51 mouse cellular contexts compared by ENCODE assay signal in genomic region chr5:89492560-89492959, GRCm38 (mm10). TPM values are rescaled to one million over a fixed set of nuclear protein-coding genes. Genes with fewer than 3 reads are reported as not detected.
"Had no signal": no experiment of that assay in that cellular context is flagged by ENCODE, and none has a peak within 500 bp of the region (broad histone marks: within the 10 kb centered on the region; RNA-seq: fewer than 3 reads in every experiment).

No protein-coding gene starts in this region.

- ATAC-seq: hindbrain, embryonic 16.5 days; hindbrain, postnatal 0 days; inflammation-experienced regulatory T-cells, adult 6 months; intestine, embryonic 15.5 days; intestine, embryonic 16.5 days; intestine, postnatal 0 days had no signal

- H3K9me3 ChIP-seq: heart, embryonic 10.5 days; heart, embryonic 12.5 days; heart, embryonic 13.5 days; heart, embryonic 15.5 days; hindbrain, embryonic 10.5 days; hindbrain, embryonic 12.5 days; hindbrain, embryonic 13.5 days; hindbrain, embryonic 15.5 days; intestine, embryonic 15.5 days; kidney, embryonic 15.5 days had no signal

- H3K4me1 ChIP-seq: heart, embryonic 10.5 days; heart, embryonic 12.5 days; heart, embryonic 13.5 days; heart, embryonic 15.5 days; hindbrain, embryonic 10.5 days; hindbrain, embryonic 12.5 days; hindbrain, embryonic 13.5 days; hindbrain, embryonic 15.5 days; intestine, embryonic 15.5 days; kidney, embryonic 15.5 days had no signal

- H3K36me3 ChIP-seq: heart, embryonic 10.5 days; heart, embryonic 12.5 days; heart, embryonic 13.5 days; heart, embryonic 15.5 days; hindbrain, embryonic 10.5 days; hindbrain, embryonic 12.5 days; hindbrain, embryonic 13.5 days; hindbrain, embryonic 15.5 days; intestine, embryonic 15.5 days; kidney, embryonic 15.5 days had no signal

- H3K9ac ChIP-seq: heart, embryonic 12.5 days; heart, embryonic 13.5 days; heart, embryonic 15.5 days; hindbrain, embryonic 12.5 days; hindbrain, embryonic 13.5 days; hindbrain, embryonic 14.5 days; hindbrain, embryonic 15.5 days; intestine, embryonic 15.5 days; kidney, embryonic 15.5 days had no signal

- H3K27me3 ChIP-seq: heart, embryonic 12.5 days; heart, embryonic 13.5 days; heart, embryonic 15.5 days; hindbrain, embryonic 12.5 days; hindbrain, embryonic 13.5 days; hindbrain, embryonic 15.5 days; intestine, embryonic 15.5 days; kidney, embryonic 15.5 days had no signal

- DNase-seq: heart, postnatal 10 days; heart, postnatal 14 days; heart, postnatal 36 days; heart, postnatal 4 days; kidney, adult 11 months; kidney, adult 18-20 months; kidney, adult 2 months; kidney, adult 8-10 months; kidney, adult 9 months; kidney, postnatal 10 days; kidney, postnatal 14 days; kidney, postnatal 25 days; kidney, postnatal 36 days; kidney, postnatal 4 days; layer of hippocampus, adult 9-11 months; layer of hippocampus, postnatal 36 days had no signal

- H3K4me3 ChIP-seq: heart, embryonic 10.5 days; heart, embryonic 12.5 days; heart, embryonic 13.5 days; heart, embryonic 15.5 days; hindbrain, embryonic 10.5 days; hindbrain, embryonic 12.5 days; hindbrain, embryonic 13.5 days; hindbrain, embryonic 15.5 days; intestine, embryonic 15.5 days; kidney, embryonic 15.5 days; layer of hippocampus, adult 2 months had no signal

- H3K4me2 ChIP-seq: heart, embryonic 11.5 days; heart, embryonic 12.5 days; heart, embryonic 13.5 days; heart, embryonic 15.5 days; hindbrain, embryonic 12.5 days; hindbrain, embryonic 13.5 days; hindbrain, embryonic 14.5 days; hindbrain, embryonic 15.5 days; intestine, embryonic 15.5 days; kidney, embryonic 15.5 days had no signal

- H3K27ac ChIP-seq: heart, embryonic 10.5 days; heart, embryonic 13.5 days; heart, embryonic 15.5 days; hindbrain, embryonic 10.5 days; hindbrain, embryonic 12.5 days; hindbrain, embryonic 13.5 days; hindbrain, embryonic 14.5 days; hindbrain, embryonic 15.5 days; hindbrain, postnatal 0 days; intestine, embryonic 15.5 days; kidney, embryonic 15.5 days; kidney, postnatal 0 days; layer of hippocampus, adult 2 months had no signal

RNA-seq across cellular contexts. Expression of gene Npffr2, which starts 34.7 kb away (rescaled TPM):
- total RNA-seq: heart, adult 8-10 months; heart, postnatal 10 days; heart, postnatal 14 days; heart, postnatal 25 days; heart, postnatal 36 days; heart, postnatal 4 days; hematopoietic stem cell, adult 5-6 weeks; layer of hippocampus, adult 18-20 months; layer of hippocampus, adult 2 months; layer of hippocampus, postnatal 10 days; layer of hippocampus, postnatal 14 days; layer of hippocampus, postnatal 25 days; layer of hippocampus, postnatal 36 days had no signal
- polyA plus RNA-seq: heart, embryonic 11.5 days; heart, embryonic 12.5 days; heart, embryonic 13.5 days; heart, embryonic 14.5 days; heart, embryonic 15.5 days; heart, embryonic 16.5 days; heart, postnatal 0 days; hindbrain, embryonic 12.5 days; hindbrain, embryonic 15.5 days; hindbrain, postnatal 0 days; inflammation-experienced regulatory T-cells, adult 6 months; intestine, embryonic 14.5 days; intestine, embryonic 15.5 days; intestine, embryonic 16.5 days; intestine, postnatal 0 days; kidney, adult 2 months; kidney, embryonic 14.5 days; kidney, embryonic 15.5 days; kidney, embryonic 16.5 days; large intestine, adult 2 months had no signal

RNA-seq across cellular contexts. Expression of gene Gc, which starts 34.9 kb away (rescaled TPM):
- total RNA-seq: heart, adult 8-10 months; heart, postnatal 10 days; heart, postnatal 14 days; heart, postnatal 25 days; heart, postnatal 36 days; heart, postnatal 4 days; hematopoietic stem cell, adult 5-6 weeks; layer of hippocampus, adult 18-20 months; layer of hippocampus, adult 2 months; layer of hippocampus, adult 8-10 months; layer of hippocampus, postnatal 10 days; layer of hippocampus, postnatal 14 days; layer of hippocampus, postnatal 25 days; layer of hippocampus, postnatal 36 days had no signal
- polyA plus RNA-seq: heart, embryonic 14.5 days; heart, postnatal 0 days; hindbrain, embryonic 10.5 days; hindbrain, embryonic 11.5 days; hindbrain, embryonic 12.5 days; hindbrain, embryonic 13.5 days; hindbrain, embryonic 14.5 days; large intestine, adult 2 months had no signal
